Mouse (Mus musculus): ENCODE measurements around the gene Kcnh6. TPM values are rescaled to one million over a fixed set of nuclear protein-coding genes. Genes with fewer than 3 reads are reported as not detected.

Gene Kcnh6
- polyA plus RNA-seq, 1 experiment from 2014 or later: 2.7 TPM

DNA sequence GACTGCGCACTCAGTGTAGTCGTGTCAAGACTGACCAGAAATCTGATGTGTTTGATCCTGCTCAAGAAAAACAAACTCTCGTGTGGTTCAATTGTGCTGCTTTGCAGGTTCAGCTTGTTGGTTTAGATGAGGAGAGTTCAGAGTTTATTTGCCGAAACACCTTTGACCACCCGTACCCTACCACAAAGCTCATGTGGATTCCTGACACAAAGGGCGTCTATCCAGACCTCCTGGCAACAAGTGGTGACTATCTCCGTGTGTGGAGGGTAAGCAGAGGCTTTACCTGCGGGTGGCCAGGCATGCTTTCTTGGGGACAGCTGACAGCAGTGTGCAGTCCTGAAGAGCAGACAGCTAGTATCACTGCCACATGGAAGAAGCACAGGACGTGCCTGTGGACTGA is 38.7 kb downstream of the Kcnh6 start:
- no peak overlapping the region for H3K9ac ChIP-seq (ENCODE audit: low read depth, low read length)
- no peaks in the 10 kb centered on the region for H3K27me3 ChIP-seq (replicated peaks; ENCODE audit: control insufficient read depth, insufficient read depth, low read length)
- 88% methylated on average over 9 of the region's 9 CpGs for WGBS
- H3K4me2 ChIP-seq (ENCODE audit: low read length): no peak overlapping the region
- H3K27ac ChIP-seq (ENCODE audit: low read depth, low read length): no peak overlapping the region
- no peak for ATAC-seq
- no peaks in the 10 kb centered on the region for H3K9me3 ChIP-seq (ENCODE audit: control insufficient read depth, low read length)
- no peak overlapping the region for H3K4me3 ChIP-seq (ENCODE audit: low read length)
- H3K4me1 ChIP-seq (ENCODE audit: control insufficient read depth, insufficient read depth, low read depth, low read length): no peaks in the 10 kb centered on the region
- peaks cover 31% of the 10 kb centered on the region for H3K36me3 ChIP-seq (ENCODE audit: control insufficient read depth, insufficient read depth, low read length)

DNA sequence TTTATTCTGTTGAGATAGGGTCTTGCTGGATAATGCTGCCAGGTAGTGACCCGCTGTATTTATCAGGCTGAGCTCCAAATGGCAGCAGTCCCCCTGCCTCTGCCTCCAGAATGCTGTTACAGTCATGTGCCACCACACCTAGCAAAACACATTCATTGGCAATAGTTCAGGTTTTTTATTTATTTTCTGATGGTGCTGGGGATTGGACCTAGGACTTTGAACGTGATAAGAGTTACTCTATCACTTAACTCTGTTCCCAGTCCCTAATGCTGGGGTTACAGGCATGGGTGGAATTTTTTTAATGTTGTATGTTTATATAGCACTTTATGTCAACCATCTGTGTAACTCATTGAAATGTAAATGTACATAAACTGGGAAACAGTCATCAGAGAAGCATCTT is 46.0 kb downstream of the Kcnh6 start:
- Histone ChIP-seq H3K4me1 (ENCODE audit: control insufficient read depth, insufficient read depth, low read depth, low read length) (no peaks in the 10 kb centered on the region), H3K4me2 (ENCODE audit: low read length) (no peak overlapping the region), H3K36me3 (ENCODE audit: control insufficient read depth, insufficient read depth, low read length) (peaks cover 60% of the 10 kb centered on the region), H3K9me3 (ENCODE audit: control insufficient read depth, low read length) (no peaks in the 10 kb centered on the region), H3K9ac (ENCODE audit: low read depth, low read length) (no peak overlapping the region), H3K4me3 (ENCODE audit: low read length) (no peak overlapping the region), H3K27ac (ENCODE audit: low read depth, low read length) (no peak overlapping the region), H3K27me3 (replicated peaks; ENCODE audit: control insufficient read depth, insufficient read depth, low read length) (no peaks in the 10 kb centered on the region)
- WGBS: 94% methylated on average over 2 of the region's 2 CpGs
- no peak for ATAC-seq

DNA sequence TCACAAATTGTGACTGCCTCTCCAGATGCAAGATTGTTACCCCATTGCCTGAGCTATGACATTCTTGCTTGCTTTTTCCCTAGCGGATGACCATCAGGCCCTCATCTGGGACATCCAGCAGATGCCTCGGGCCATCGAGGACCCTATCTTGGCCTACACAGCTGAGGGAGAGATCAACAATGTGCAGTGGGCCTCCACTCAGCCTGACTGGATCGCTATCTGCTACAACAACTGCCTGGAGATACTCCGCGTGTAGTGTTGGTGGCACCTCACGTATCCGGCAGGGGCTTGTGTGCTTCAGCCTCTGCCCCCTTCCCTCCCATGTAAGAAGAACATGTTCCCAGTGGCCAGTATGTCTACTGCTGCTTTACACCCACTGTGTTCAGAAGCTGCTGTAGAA is 46.7 kb downstream of the Kcnh6 start:
- H3K9ac ChIP-seq (ENCODE audit: low read depth, low read length): no peak overlapping the region
- H3K27ac ChIP-seq (ENCODE audit: low read depth, low read length): no peak overlapping the region
- no peak for ATAC-seq
- H3K27me3 ChIP-seq (replicated peaks; ENCODE audit: control insufficient read depth, insufficient read depth, low read length): no peaks in the 10 kb centered on the region
- no peaks in the 10 kb centered on the region for H3K4me1 ChIP-seq (ENCODE audit: control insufficient read depth, insufficient read depth, low read depth, low read length)
- 97% methylated on average over 8 of the region's 8 CpGs for WGBS
- H3K9me3 ChIP-seq (ENCODE audit: control insufficient read depth, low read length): no peaks in the 10 kb centered on the region
- H3K4me2 ChIP-seq (ENCODE audit: low read length): no peak overlapping the region
- no peak overlapping the region for H3K4me3 ChIP-seq (ENCODE audit: low read length)
- peaks cover 57% of the 10 kb centered on the region for H3K36me3 ChIP-seq (ENCODE audit: control insufficient read depth, insufficient read depth, low read length)

DNA sequence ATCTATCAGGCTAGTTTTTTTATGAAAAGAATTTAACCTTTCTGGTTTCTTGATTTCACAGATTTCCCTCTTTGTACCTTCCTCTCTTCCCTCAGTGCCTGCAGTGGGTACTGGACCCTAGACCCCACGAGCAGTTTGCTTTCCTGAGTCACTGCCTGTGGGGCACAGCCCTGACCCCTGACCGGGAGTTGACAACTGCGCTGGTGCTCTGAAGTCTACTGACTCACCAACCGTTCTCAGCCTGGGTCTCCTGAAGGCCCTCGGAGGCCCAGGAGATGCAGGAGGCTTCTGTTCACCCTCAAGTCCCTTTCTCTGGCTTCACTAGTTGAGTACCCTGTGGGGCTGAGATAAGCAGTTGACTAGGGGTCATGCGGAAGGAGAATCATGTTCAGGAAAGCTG is 47.4 kb downstream of the Kcnh6 start:
- Histone ChIP-seq H3K27ac (ENCODE audit: low read depth, low read length) (no peak overlapping the region), H3K27me3 (replicated peaks; ENCODE audit: control insufficient read depth, insufficient read depth, low read length) (no peaks in the 10 kb centered on the region), H3K36me3 (ENCODE audit: control insufficient read depth, insufficient read depth, low read length) (peaks cover 60% of the 10 kb centered on the region), H3K4me3 (ENCODE audit: low read length) (no peak overlapping the region), H3K4me1 (ENCODE audit: control insufficient read depth, insufficient read depth, low read depth, low read length) (no peaks in the 10 kb centered on the region), H3K9me3 (ENCODE audit: control insufficient read depth, low read length) (no peaks in the 10 kb centered on the region), H3K4me2 (ENCODE audit: low read length) (no peak overlapping the region), H3K9ac (ENCODE audit: low read depth, low read length) (no peak overlapping the region)
- WGBS: 90% methylated on average over 6 of the region's 6 CpGs
- ATAC-seq: no peak

DNA sequence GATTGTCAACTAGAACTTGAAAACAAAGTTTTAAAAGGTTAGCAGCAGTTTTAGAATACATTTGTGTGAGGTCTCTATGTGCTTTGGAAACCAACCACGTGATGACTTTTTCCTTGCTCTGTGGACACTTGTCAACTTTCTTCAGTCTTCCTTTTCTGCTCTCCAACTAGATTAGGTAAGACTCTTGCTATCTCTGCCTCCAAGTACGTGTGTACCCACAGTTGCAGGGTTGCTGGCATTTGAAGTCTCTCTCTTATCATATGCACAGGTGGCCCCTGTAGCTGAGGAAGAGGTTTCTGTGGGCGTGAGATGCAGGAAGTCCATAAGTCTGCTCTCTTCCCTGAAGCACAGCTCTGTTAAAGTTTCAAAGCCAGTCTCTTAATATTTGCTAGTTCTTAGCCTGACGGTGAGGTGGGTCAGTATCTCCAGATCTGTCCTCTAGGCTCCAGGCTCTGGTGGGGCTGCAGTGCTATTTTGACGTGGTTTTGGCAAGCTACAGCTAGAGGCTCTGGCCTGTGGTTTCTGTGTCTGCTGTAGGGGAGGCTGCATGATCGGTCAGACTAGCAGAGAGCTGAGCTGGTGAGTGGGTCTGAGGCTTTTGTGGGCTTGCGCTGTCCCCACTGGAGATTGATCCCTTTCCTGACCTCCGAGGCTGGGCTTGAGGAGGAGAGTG is 49.0 kb downstream of the Kcnh6 start:
- 94% methylated on average over 8 of the region's 8 CpGs for WGBS
- Histone ChIP-seq H3K4me2 (ENCODE audit: low read length) (no peak overlapping the region), H3K4me1 (ENCODE audit: control insufficient read depth, insufficient read depth, low read depth, low read length) (no peaks in the 10 kb centered on the region), H3K4me3 (ENCODE audit: low read length) (no peak overlapping the region), H3K9ac (ENCODE audit: low read depth, low read length) (no peak overlapping the region), H3K27me3 (replicated peaks; ENCODE audit: control insufficient read depth, insufficient read depth, low read length) (no peaks in the 10 kb centered on the region), H3K9me3 (ENCODE audit: control insufficient read depth, low read length) (no peaks in the 10 kb centered on the region), H3K27ac (ENCODE audit: low read depth, low read length) (no peak overlapping the region), H3K36me3 (ENCODE audit: control insufficient read depth, insufficient read depth, low read length) (peaks cover 51% of the 10 kb centered on the region)
- no peak for ATAC-seq

DNA sequence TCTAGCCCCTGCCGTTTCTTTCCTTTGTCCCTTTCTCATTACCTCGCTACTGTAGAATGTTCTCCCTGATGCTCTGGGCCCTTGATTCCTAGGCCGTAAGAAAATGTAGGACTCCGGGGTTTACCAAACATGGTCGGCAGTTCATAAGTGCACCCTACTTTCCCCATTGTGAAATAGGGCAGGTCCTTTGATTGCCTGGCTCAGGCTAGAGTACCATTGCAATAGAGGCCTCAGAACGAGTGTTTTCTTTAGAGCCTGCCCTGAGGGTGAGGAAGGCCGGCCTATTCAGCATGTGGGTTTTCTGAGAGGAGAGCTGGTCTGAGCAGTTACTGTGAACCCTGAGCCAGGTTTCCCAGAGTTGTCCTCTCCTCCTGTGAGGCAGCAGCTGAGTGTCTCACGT is 50.1 kb downstream of the Kcnh6 start:
- Histone ChIP-seq H3K9ac (ENCODE audit: low read depth, low read length) (no peak overlapping the region), H3K27ac (ENCODE audit: low read depth, low read length) (no peak overlapping the region), H3K4me1 (ENCODE audit: control insufficient read depth, insufficient read depth, low read depth, low read length) (no peaks in the 10 kb centered on the region), H3K4me3 (ENCODE audit: low read length) (no peak overlapping the region), H3K9me3 (ENCODE audit: control insufficient read depth, low read length) (no peaks in the 10 kb centered on the region), H3K27me3 (replicated peaks; ENCODE audit: control insufficient read depth, insufficient read depth, low read length) (no peaks in the 10 kb centered on the region), H3K36me3 (ENCODE audit: control insufficient read depth, insufficient read depth, low read length) (peaks cover 45% of the 10 kb centered on the region), H3K4me2 (ENCODE audit: low read length) (no peak overlapping the region)
- no peak for ATAC-seq
- 86% methylated on average over 8 of the region's 8 CpGs for WGBS

DNA sequence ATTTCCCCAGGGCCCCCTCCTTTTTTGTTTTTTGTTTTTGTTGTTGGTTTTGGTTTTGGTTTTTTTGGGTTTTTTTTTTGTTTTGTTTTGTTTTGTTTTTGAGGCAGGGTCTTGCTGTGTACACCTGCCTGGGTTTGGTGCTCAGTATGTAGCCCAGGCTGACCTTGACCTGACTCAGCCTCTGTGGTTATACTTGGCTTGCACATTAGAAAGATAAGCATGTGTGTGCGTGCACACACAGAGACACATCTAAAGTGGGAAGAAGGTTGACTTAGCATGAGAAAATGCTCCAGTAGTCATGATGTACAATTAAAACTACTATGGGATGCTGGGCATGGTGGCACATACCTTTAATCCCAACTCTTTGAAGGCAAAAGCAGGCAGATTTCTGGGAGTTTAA is 52.6 kb downstream of the Kcnh6 start:
- no peak overlapping the region for H3K4me2 ChIP-seq (ENCODE audit: low read length)
- WGBS: 88% methylated on average over 1 of the region's 1 CpGs
- no peak overlapping the region for H3K9ac ChIP-seq (ENCODE audit: low read depth, low read length)

DNA sequence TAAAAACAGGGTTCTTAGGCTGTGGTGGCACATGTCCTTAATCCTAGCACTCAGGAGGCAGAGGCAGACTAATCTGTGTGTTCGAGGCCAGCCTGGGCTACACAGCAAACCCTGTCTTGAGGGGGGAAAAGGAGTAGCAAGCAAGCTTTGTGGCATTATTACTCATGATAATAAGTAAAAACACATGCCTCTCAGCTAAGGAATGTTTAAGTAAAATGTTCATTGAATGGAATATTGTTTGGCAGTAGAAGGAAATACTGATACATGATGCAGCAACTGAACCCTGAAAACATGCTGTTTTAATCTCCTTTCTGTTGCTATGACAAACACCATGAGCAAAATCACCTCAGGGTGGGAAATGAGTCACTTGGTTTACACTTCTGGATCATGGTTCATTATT is 53.4 kb downstream of the Kcnh6 start:
- Histone ChIP-seq H3K27me3 (replicated peaks; ENCODE audit: control insufficient read depth, insufficient read depth, low read length) (no peaks in the 10 kb centered on the region), H3K4me2 (ENCODE audit: low read length) (no peak overlapping the region), H3K4me3 (ENCODE audit: low read length) (no peak overlapping the region), H3K9me3 (ENCODE audit: control insufficient read depth, low read length) (no peaks in the 10 kb centered on the region), H3K27ac (ENCODE audit: low read depth, low read length) (no peak overlapping the region), H3K36me3 (ENCODE audit: control insufficient read depth, insufficient read depth, low read length) (peaks cover 19% of the 10 kb centered on the region), H3K4me1 (ENCODE audit: control insufficient read depth, insufficient read depth, low read depth, low read length) (peaks cover 4% of the 10 kb centered on the region), H3K9ac (ENCODE audit: low read depth, low read length) (no peak overlapping the region)
- ATAC-seq: no peak
- WGBS: 91% methylated on average over 1 of the region's 1 CpGs

More for the DNA sequence above, 52.6 kb downstream of the Kcnh6 start:
- Histone ChIP-seq H3K36me3 (ENCODE audit: control insufficient read depth, insufficient read depth, low read length) (peaks cover 26% of the 10 kb centered on the region), H3K4me1 (ENCODE audit: control insufficient read depth, insufficient read depth, low read depth, low read length) (peaks cover 4% of the 10 kb centered on the region), H3K27ac (ENCODE audit: low read depth, low read length) (no peak overlapping the region), H3K4me3 (ENCODE audit: low read length) (no peak overlapping the region), H3K27me3 (replicated peaks; ENCODE audit: control insufficient read depth, insufficient read depth, low read length) (no peaks in the 10 kb centered on the region), H3K9me3 (ENCODE audit: control insufficient read depth, low read length) (no peaks in the 10 kb centered on the region)
- no peak for ATAC-seq

DNA sequence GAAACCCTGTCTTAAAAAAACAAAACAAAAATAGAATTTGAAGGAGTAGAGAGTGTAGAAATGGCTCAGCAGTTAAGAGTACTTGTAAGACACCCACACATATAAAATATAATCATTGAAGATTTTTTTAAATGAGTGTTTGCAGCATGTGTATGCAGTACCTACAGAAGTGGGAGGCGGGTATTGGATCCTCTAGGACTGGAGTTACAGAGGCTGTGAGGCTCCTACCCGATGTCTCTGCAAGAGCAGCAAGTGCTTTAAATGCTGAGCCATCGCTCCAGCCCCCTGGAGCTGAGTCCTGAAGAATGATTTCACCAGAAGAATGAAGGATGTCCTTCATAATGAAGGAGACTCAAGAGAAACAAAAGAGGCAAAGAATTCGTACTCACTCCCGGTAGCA is 55.8 kb downstream of the Kcnh6 start:
- Histone ChIP-seq H3K9ac (ENCODE audit: low read depth, low read length) (no peak overlapping the region), H3K4me2 (ENCODE audit: low read length) (no peak overlapping the region), H3K4me1 (ENCODE audit: control insufficient read depth, insufficient read depth, low read depth, low read length) (peaks cover 8% of the 10 kb centered on the region), H3K36me3 (ENCODE audit: control insufficient read depth, insufficient read depth, low read length) (peaks cover 9% of the 10 kb centered on the region), H3K9me3 (ENCODE audit: control insufficient read depth, low read length) (no peaks in the 10 kb centered on the region), H3K27ac (ENCODE audit: low read depth, low read length) (no peak overlapping the region), H3K4me3 (ENCODE audit: low read length) (no peak overlapping the region), H3K27me3 (replicated peaks; ENCODE audit: control insufficient read depth, insufficient read depth, low read length) (no peaks in the 10 kb centered on the region)
- ATAC-seq: no peak
- 87% methylated on average over 5 of the region's 5 CpGs for WGBS

Measured in hindbrain, embryonic 16.5 days (tissue).